Mouse (Mus musculus) heart, adult 2 months (tissue): ENCODE data around the gene Creb1.

Source experiments
- CTCF ChIP-seq: fragments of 200-600 bp; IDR thresholded peaks from 2 replicates; pipeline ENCODE4 v1.8.1; 2022; ENCODE audit warnings: antibody characterized with exemption, mild to moderate bottlenecking, moderate library complexity
- POLR2A ChIP-seq: fragments of 200-500 bp; IDR thresholded peaks from 2 replicates; pipeline ENCODE4 v1.6.1; 2011; ENCODE audit warnings: mild to moderate bottlenecking, low read depth, low read length, control low read depth; ENCODE audit not compliant: insufficient read depth

DNA sequence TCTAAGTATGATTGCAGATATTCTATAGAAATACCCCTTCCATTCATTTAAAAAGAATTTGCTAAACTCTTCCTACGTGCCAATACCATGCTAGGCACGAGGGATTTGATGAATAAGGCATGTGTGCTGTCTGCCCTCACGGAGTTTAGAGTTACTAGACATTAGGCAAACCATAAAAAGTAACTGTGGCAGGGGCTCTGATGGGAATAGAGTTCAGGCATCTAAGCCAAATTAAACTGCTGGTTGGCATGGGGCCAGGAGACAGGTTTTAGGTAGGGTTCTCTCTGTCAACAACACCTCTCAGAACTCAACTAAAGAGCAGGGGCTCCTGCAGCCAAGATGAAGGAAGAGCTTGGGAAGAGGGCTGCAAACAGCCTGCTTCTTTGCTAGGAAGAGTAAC is 10.7 kb upstream of the Creb1 start:
- TF ChIP-seq POLR2A, result no peak
- TF ChIP-seq CTCF, result no peak
